Mouse (Mus musculus) E14TG2a.4 (cell line): ENCODE measurements around the gene Dop1a.

Experiments used
- CTCF ChIP-seq: conservative IDR thresholded peaks from 2 replicates; pipeline ENCODE4 v1.5.1; 2014; ENCODE audit warnings: low read length
- POU5F1 ChIP-seq: IDR thresholded peaks from 2 replicates; pipeline ENCODE4 v1.6.1; 2014; ENCODE audit warnings: low read length, borderline replicate concordance

GRCm38 (mm10) chr9:86554641-86555040 is 87.7 kb downstream of the Dop1a start:
- TF ChIP-seq CTCF (no peak), POU5F1 (no peak)
